Mouse (Mus musculus): Measurements from ENCODE around the gene Lbhd2. TPM values are rescaled to one million over a fixed set of nuclear protein-coding genes. Genes with fewer than 3 reads are reported as not detected.

Lbhd2 gene
- polyA plus RNA-seq, 1 experiment from 2014 or later = not detected

GRCm38 (mm10) chr12:111387146-111387545 lies 19.5 kb upstream of the Lbhd2 start:
- no peaks in the 10 kb centered on the region for H3K4me1 ChIP-seq (replicated peaks; ENCODE audit: control insufficient read depth, insufficient read depth, low read length)
- H3K4me3 ChIP-seq (ENCODE audit: low read depth, low read length) = no peak overlapping the region
- ATAC-seq (replicated peaks; ENCODE audit: low FRiP score) (no peak), DNase-seq (ENCODE audit: low spot score) (no peak)
- H3K27me3 ChIP-seq (ENCODE audit: control insufficient read depth, insufficient read depth, low read length) = no peaks in the 10 kb centered on the region
- no peak overlapping the region for H3K9ac ChIP-seq (ENCODE audit: low read length)
- no peak overlapping the region for H3K27ac ChIP-seq (ENCODE audit: low read depth, low read length)
- H3K4me2 ChIP-seq (ENCODE audit: low read depth, low read length, severe bottlenecking) = no peak overlapping the region
- no peaks in the 10 kb centered on the region for H3K36me3 ChIP-seq (ENCODE audit: control insufficient read depth, insufficient read depth, low read length)
- H3K9me3 ChIP-seq (ENCODE audit: control insufficient read depth, low read length) = no peaks in the 10 kb centered on the region
- WGBS = 88% methylated on average over 4 of the region's 4 CpGs

DNA sequence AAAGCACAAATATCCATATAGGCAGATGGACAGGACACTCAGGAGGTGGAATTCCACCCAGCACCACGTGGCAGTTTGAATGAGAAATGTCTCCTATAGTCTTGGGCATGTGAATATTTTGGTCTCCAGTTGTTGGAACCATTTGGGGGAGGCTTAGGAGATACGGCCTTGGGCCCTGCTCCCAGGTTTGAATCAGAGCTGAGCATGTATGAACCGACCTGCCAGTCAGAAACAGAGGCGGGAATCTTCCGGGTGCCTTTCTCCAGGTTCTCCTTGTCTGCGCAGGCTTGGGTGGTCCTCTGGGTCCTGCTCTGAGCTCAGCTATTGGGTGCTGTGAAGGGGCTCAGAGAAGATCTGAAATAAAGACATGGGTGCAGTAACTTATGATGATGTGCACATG lies 12.6 kb upstream of the Lbhd2 start:
- DNase-seq (ENCODE audit: low spot score) (no peak), ATAC-seq (replicated peaks; ENCODE audit: low FRiP score) (no peak)
- no peak overlapping the region for H3K27ac ChIP-seq (ENCODE audit: low read depth, low read length)
- H3K36me3 ChIP-seq (ENCODE audit: control insufficient read depth, insufficient read depth, low read length) = no peaks in the 10 kb centered on the region
- no peaks in the 10 kb centered on the region for H3K27me3 ChIP-seq (ENCODE audit: control insufficient read depth, insufficient read depth, low read length)
- WGBS = 84% methylated on average over 6 of the region's 6 CpGs
- no peaks in the 10 kb centered on the region for H3K4me1 ChIP-seq (replicated peaks; ENCODE audit: control insufficient read depth, insufficient read depth, low read length)
- no peaks in the 10 kb centered on the region for H3K9me3 ChIP-seq (ENCODE audit: control insufficient read depth, low read length)
- no peak overlapping the region for H3K9ac ChIP-seq (ENCODE audit: low read length)
- H3K4me3 ChIP-seq (ENCODE audit: low read depth, low read length) = no peak overlapping the region
- no peak overlapping the region for H3K4me2 ChIP-seq (ENCODE audit: low read depth, low read length, severe bottlenecking)

DNA sequence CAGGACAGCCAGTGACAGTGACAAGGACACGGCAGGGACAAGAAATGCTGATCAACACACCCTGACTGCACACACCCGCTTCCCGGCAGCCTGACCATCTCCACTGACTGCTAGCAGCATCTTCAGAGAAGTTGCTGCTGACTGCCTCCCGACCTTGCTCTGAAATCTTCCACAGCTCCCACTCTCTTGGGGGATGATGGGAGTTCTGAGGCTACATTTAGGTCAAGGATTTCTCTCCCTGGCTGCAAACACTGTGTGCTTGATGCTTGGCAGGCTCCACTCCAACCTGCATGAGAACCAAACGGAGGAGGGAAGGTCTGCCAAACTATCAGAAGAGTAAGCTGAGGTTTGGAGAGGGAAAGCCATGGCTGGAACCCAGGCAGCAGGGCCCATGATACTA lies 9.6 kb upstream of the Lbhd2 start:
- Histone ChIP-seq H3K27me3 (ENCODE audit: control insufficient read depth, insufficient read depth, low read length) (no peaks in the 10 kb centered on the region), H3K4me1 (replicated peaks; ENCODE audit: control insufficient read depth, insufficient read depth, low read length) (no peaks in the 10 kb centered on the region), H3K9ac (ENCODE audit: low read length) (no peak overlapping the region), H3K36me3 (ENCODE audit: control insufficient read depth, insufficient read depth, low read length) (no peaks in the 10 kb centered on the region), H3K9me3 (ENCODE audit: control insufficient read depth, low read length) (no peaks in the 10 kb centered on the region), H3K4me2 (ENCODE audit: low read depth, low read length, severe bottlenecking) (no peak overlapping the region), H3K27ac (ENCODE audit: low read depth, low read length) (no peak overlapping the region), H3K4me3 (ENCODE audit: low read depth, low read length) (no peak overlapping the region)
- DNase-seq (ENCODE audit: low spot score) = no peak
- 73% methylated on average over 5 of the region's 5 CpGs for WGBS
- no peak for ATAC-seq (replicated peaks; ENCODE audit: low FRiP score)

- ATAC-seq (replicated peaks; ENCODE audit: low FRiP score) = peak; percentile 64
- Histone ChIP-seq H3K27me3 (ENCODE audit: control insufficient read depth, insufficient read depth, low read length) (peaks cover 8% of the 10 kb centered on the region), H3K9ac (ENCODE audit: low read length) (no peak overlapping the region), H3K27ac (ENCODE audit: low read depth, low read length) (no peak overlapping the region), H3K4me2 (ENCODE audit: low read depth, low read length, severe bottlenecking) (no peak overlapping the region), H3K4me3 (ENCODE audit: low read depth, low read length) (no peak overlapping the region), H3K4me1 (replicated peaks; ENCODE audit: control insufficient read depth, insufficient read depth, low read length) (no peaks in the 10 kb centered on the region), H3K36me3 (ENCODE audit: control insufficient read depth, insufficient read depth, low read length) (no peaks in the 10 kb centered on the region), H3K9me3 (ENCODE audit: control insufficient read depth, low read length) (no peaks in the 10 kb centered on the region)
- DNase-seq (ENCODE audit: low spot score) = peak; percentile 89
- WGBS = 21% methylated on average over 15 of the region's 15 CpGs
These were observed 5.0 kb upstream of the Lbhd2 start for GRCm38 (mm10) chr12:111401454-111402184.

DNA sequence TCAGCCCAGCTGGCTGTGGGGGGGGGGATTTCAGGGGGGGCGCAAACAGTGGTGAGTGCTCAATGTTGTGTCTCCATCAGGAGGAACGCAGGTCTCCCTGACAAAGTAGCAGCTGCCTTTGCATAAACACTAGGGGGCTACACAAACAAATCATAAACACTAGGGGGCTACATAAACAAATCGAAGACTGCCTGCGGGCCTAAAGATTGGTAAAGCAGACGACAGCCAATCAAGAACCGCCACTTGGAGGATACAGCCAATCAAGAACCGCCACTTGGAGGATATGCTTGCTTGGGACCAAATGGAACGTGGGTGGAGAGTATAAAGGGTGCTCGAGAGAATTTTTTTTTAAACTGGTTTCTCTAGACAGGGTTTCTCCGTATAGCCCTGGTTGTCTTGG lies 1.7 kb upstream of the Lbhd2 start:
- DNase-seq (ENCODE audit: low spot score) = no peak
- Histone ChIP-seq H3K4me3 (ENCODE audit: low read depth, low read length) (no peak overlapping the region), H3K36me3 (ENCODE audit: control insufficient read depth, insufficient read depth, low read length) (no peaks in the 10 kb centered on the region), H3K4me1 (replicated peaks; ENCODE audit: control insufficient read depth, insufficient read depth, low read length) (no peaks in the 10 kb centered on the region; the same call in 1 of the 2 replicates), H3K9ac (ENCODE audit: low read length) (no peak overlapping the region), H3K27ac (ENCODE audit: low read depth, low read length) (no peak overlapping the region), H3K9me3 (ENCODE audit: control insufficient read depth, low read length) (no peaks in the 10 kb centered on the region), H3K27me3 (ENCODE audit: control insufficient read depth, insufficient read depth, low read length) (peaks cover 19% of the 10 kb centered on the region), H3K4me2 (ENCODE audit: low read depth, low read length, severe bottlenecking) (no peak overlapping the region)
- ATAC-seq (replicated peaks; ENCODE audit: low FRiP score) = no peak
- 72% methylated on average over 10 of the region's 10 CpGs for WGBS

DNA sequence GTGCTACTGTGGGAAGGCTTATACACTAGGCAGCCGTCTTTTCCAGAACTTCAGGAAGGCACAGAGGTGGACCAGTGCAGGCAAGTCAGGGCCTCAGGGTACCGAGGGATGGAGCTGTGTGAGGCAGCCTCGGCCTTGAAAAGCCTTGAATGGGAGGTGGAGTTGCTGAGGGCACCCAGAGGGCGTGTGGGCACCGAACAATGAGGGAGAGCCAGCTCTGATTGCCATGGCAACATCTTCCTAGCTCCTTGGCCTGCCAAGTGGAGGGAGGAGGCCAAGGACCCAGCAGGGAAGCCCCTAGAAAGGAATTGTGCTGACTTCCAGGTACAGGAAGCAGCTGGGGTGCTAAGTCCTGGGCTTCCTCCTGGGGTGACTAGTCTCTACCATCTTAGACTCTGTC lies 3.0 kb downstream of the Lbhd2 start:
- H3K9me3 ChIP-seq (ENCODE audit: control insufficient read depth, low read length) = no peaks in the 10 kb centered on the region
- WGBS = 13% methylated on average over 5 of the region's 5 CpGs
- ATAC-seq (replicated peaks; ENCODE audit: low FRiP score) (peak; percentile 45; the same call in 1 of the 2 replicates), DNase-seq (ENCODE audit: low spot score) (no peak)
- H3K27ac ChIP-seq (ENCODE audit: low read depth, low read length) = no peak overlapping the region
- no peak overlapping the region for H3K4me2 ChIP-seq (ENCODE audit: low read depth, low read length, severe bottlenecking)
- H3K36me3 ChIP-seq (ENCODE audit: control insufficient read depth, insufficient read depth, low read length) = no peaks in the 10 kb centered on the region
- peaks cover 17% of the 10 kb centered on the region for H3K27me3 ChIP-seq (ENCODE audit: control insufficient read depth, insufficient read depth, low read length)
- no peak overlapping the region for H3K9ac ChIP-seq (ENCODE audit: low read length)
- no peak overlapping the region for H3K4me3 ChIP-seq (ENCODE audit: low read depth, low read length)
- H3K4me1 ChIP-seq (replicated peaks; ENCODE audit: control insufficient read depth, insufficient read depth, low read length) = no peaks in the 10 kb centered on the region; the same call in 1 of the 2 replicates

DNA sequence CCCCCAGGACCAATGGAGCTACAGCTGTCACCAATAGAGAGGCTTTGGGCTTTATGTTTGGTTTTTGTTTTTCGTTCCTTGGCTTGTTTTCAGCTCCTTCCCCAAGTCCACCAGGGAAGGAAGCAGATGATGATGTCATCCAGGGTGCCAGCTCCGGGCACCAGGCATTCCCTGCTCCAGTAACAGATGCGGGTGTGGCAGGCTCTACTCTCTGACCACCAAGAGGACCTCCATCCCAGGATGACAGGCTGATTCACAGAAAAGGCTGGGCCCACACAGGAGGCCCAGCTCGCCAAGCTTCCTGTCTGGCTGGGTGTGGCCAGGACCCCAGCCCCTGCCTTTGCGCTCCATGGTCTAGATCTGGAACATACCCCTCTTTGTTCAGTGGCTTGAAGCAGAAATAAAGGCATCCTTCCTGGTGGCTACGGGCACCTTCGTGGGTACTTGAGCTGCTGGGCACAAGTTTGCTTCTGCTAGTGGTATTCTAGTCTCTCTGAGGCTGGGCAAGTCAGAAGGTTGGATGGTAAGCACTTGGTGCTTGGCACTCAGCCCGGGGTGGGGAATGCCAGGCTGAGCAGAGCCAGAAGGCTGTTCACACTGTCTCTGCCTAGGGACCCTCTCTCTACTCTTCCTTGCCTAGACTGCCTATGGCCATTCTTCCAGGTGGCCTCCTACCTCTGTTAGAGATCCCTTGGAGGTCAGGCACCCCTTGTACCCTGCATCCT lies 5.2 kb downstream of the Lbhd2 start:
- ATAC-seq (replicated peaks; ENCODE audit: low FRiP score) (no peak), DNase-seq (ENCODE audit: low spot score) (no peak)
- 83% methylated on average over 8 of the region's 8 CpGs for WGBS
- no peak overlapping the region for H3K9ac ChIP-seq (ENCODE audit: low read length)
- no peaks in the 10 kb centered on the region for H3K9me3 ChIP-seq (ENCODE audit: control insufficient read depth, low read length)
- H3K27ac ChIP-seq (ENCODE audit: low read depth, low read length) = no peak overlapping the region
- no peak overlapping the region for H3K4me3 ChIP-seq (ENCODE audit: low read depth, low read length)
- no peak overlapping the region for H3K4me2 ChIP-seq (ENCODE audit: low read depth, low read length, severe bottlenecking)
- H3K27me3 ChIP-seq (ENCODE audit: control insufficient read depth, insufficient read depth, low read length) = peaks cover 9% of the 10 kb centered on the region
- peaks cover under 1% of the 10 kb centered on the region; the same call in 1 of the 2 replicates for H3K4me1 ChIP-seq (replicated peaks; ENCODE audit: control insufficient read depth, insufficient read depth, low read length)
- H3K36me3 ChIP-seq (ENCODE audit: control insufficient read depth, insufficient read depth, low read length) = no peaks in the 10 kb centered on the region

DNA sequence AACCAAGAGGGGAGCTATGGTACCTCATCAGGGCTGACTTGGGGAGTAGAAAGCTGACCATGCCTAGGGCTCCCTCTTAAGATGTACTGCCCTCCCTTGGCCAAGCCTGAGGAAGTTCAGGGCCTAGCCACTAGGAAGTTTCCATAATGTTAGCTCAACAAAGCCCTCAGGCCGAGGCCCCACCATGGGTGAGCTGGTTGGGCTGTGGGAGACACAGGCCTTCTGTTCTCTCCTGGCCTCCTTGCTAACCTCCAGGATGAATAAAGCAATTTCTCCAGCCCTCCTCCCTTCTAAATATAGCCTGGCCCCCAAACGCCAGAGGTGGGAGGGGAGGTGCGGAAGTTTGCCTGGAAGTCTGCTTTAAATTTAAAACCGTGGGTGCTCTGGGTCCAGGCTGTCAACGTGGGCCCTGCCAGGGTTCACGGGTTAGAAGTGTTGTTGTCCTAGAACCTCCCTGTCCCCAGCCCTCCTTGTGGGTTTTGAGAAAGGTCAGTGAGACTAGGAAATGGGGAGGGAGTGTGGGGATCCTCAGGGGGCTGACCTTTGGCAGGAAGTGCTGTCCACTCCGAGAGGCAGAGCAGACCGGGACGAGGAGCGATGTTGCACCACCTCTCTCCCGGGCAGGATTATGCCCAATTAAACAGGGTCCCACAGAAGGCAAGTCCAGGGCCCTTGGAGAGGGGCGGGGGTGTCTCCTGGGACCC lies 6.1 kb downstream of the Lbhd2 start:
- Histone ChIP-seq H3K27ac (ENCODE audit: low read depth, low read length) (no peak overlapping the region), H3K9me3 (ENCODE audit: control insufficient read depth, low read length) (no peaks in the 10 kb centered on the region), H3K4me2 (ENCODE audit: low read depth, low read length, severe bottlenecking) (peak overlapping the region; percentile 35; the same call in 1 of the 2 replicates), H3K9ac (ENCODE audit: low read length) (no peak overlapping the region), H3K36me3 (ENCODE audit: control insufficient read depth, insufficient read depth, low read length) (no peaks in the 10 kb centered on the region), H3K27me3 (ENCODE audit: control insufficient read depth, insufficient read depth, low read length) (peaks cover 2% of the 10 kb centered on the region), H3K4me1 (replicated peaks; ENCODE audit: control insufficient read depth, insufficient read depth, low read length) (peaks cover 9% of the 10 kb centered on the region; the same call in 1 of the 2 replicates), H3K4me3 (ENCODE audit: low read depth, low read length) (peak overlapping the region; percentile 17; the same call in 1 of the 2 replicates)
- no peak for ATAC-seq (replicated peaks; ENCODE audit: low FRiP score)
- 20% methylated on average over 12 of the region's 12 CpGs for WGBS
- DNase-seq (ENCODE audit: low spot score) = no peak
